Mouse (Mus musculus) MEL (cell line): ENCODE data around the gene Dclk3. TPM values are rescaled to one million over a fixed set of nuclear protein-coding genes. Genes with fewer than 3 reads are reported as not detected.

Source experiments
- DNase-seq: peaks from one replicate; pipeline ENCODE4 v3.0.0; 2011; ENCODE audit warnings: low read depth, low spot score
- H3K27ac ChIP-seq: 2 replicates; pipeline ENCODE4 v1.5.1; 2012; ENCODE audit warnings: low read depth, mild to moderate bottlenecking, control low read depth, low read length, moderate library complexity; ENCODE audit not compliant: control insufficient read depth
- H3K27me3 ChIP-seq, 2 experiments: fragments of 150-350 bp in 1 of 2; sonication (generic) in 1 of 2; 2 replicates each; pipeline ENCODE4 v1.6.1; 2012; ENCODE audit warnings: low read length in 2 of 2, mild to moderate bottlenecking in 2 of 2, improper control_type of control experiment in 1 of 2, moderate library complexity in 1 of 2; ENCODE audit not compliant: insufficient read depth in 2 of 2, control insufficient read depth in 1 of 2
- H3K36me3 ChIP-seq, 2 experiments: 2 replicates each; pipeline ENCODE4 v1.6.1; 2012 to 2014; ENCODE audit warnings: low read length in 2 of 2, improper control_type of control experiment in 1 of 2, inconsistent platforms in 1 of 2, mild to moderate bottlenecking in 1 of 2; ENCODE audit not compliant: insufficient read depth in 2 of 2, control insufficient read depth in 1 of 2
- H3K4me1 ChIP-seq, 2 experiments: fragments of 150-350 bp in 1 of 2; sonication (generic) in 1 of 2; 2 replicates each; pipeline ENCODE4 v1.6.1; 2012; ENCODE audit warnings: low read length in 2 of 2, improper control_type of control experiment in 1 of 2, mild to moderate bottlenecking in 1 of 2; ENCODE audit not compliant: insufficient read depth in 2 of 2, control insufficient read depth in 1 of 2
- H3K4me3 ChIP-seq, 2 experiments: fragments of 150-350 bp in 1 of 2; sonication (generic) in 1 of 2; 2 replicates each; pipeline ENCODE4 v1.5.1; 2012; ENCODE audit warnings: low read depth in 2 of 2, low read length in 2 of 2, mild to moderate bottlenecking in 2 of 2, moderate library complexity in 2 of 2, control low read depth in 1 of 2, improper control_type of control experiment in 1 of 2; ENCODE audit not compliant: control insufficient read depth in 1 of 2, insufficient read depth in 1 of 2
- H3K79me2 ChIP-seq: 2 replicates; pipeline ENCODE4 v1.6.1; 2012; ENCODE audit warnings: mild to moderate bottlenecking, low read length, moderate library complexity; ENCODE audit not compliant: control insufficient read depth, poor library complexity, insufficient read depth
- H3K9ac ChIP-seq: 2 replicates; pipeline ENCODE4 v1.6.1; 2012; ENCODE audit warnings: low read depth, mild to moderate bottlenecking, control low read depth, low read length, moderate library complexity; ENCODE audit not compliant: control insufficient read depth, poor library complexity, severe bottlenecking
- H3K9me3 ChIP-seq: fragments of 150-350 bp; sonication (generic); replicated peaks from 2 replicates; pipeline ENCODE4 v1.6.1; 2012; ENCODE audit warnings: mild to moderate bottlenecking, low read length, improper control_type of control experiment, moderate library complexity; ENCODE audit not compliant: insufficient read depth
- CTCF ChIP-seq, 3 experiments: IDR thresholded peaks in 2 of 3; conservative IDR thresholded peaks in 1 of 3; 2 replicates each; pipeline ENCODE4 v1.5.1; 2011 to 2012; ENCODE audit warnings: low read length in 3 of 3, low read depth in 2 of 3, mild to moderate bottlenecking in 2 of 3, improper control_type of control experiment in 1 of 3, inconsistent platforms in 1 of 3, mixed read lengths in 1 of 3, moderate library complexity in 1 of 3; ENCODE audit not compliant: control insufficient read depth in 1 of 3, insufficient read depth in 1 of 3, poor library complexity in 1 of 3, severe bottlenecking in 1 of 3
- E2F4 ChIP-seq: IDR thresholded peaks from 2 replicates; pipeline ENCODE4 v1.6.1; 2011; ENCODE audit warnings: low read depth, low read length, improper control_type of control experiment, borderline replicate concordance
- KAT2A ChIP-seq: conservative IDR thresholded peaks from 2 replicates; pipeline ENCODE4 v1.6.1; 2012; ENCODE audit warnings: low read depth, low read length, improper control_type of control experiment, inconsistent platforms
- MEF2A ChIP-seq: IDR thresholded peaks from 2 replicates; pipeline ENCODE4 v1.6.1; 2014; ENCODE audit warnings: low read depth, mild to moderate bottlenecking, inconsistent platforms, low read length, improper control_type of control experiment; ENCODE audit not compliant: poor library complexity, insufficient replicate concordance, severe bottlenecking; ENCODE audit errors: extremely low read depth
- POLR2A ChIP-seq, 2 experiments: IDR thresholded peaks; 2 replicates each; pipeline ENCODE4 v1.6.1; 2011 to 2012; ENCODE audit warnings: low read length in 2 of 2, mild to moderate bottlenecking in 2 of 2, control low read depth in 1 of 2, improper control_type of control experiment in 1 of 2, low read depth in 1 of 2, moderate library complexity in 1 of 2; ENCODE audit not compliant: control insufficient read depth in 1 of 2, insufficient read depth in 1 of 2, poor library complexity in 1 of 2
- RAD21 ChIP-seq: IDR thresholded peaks from 2 replicates; pipeline ENCODE4 v1.6.1; 2011; ENCODE audit warnings: mild to moderate bottlenecking, low read depth, low read length, improper control_type of control experiment
- TAL1 ChIP-seq: IDR thresholded peaks from 2 replicates; pipeline ENCODE4 v1.6.1; 2012; ENCODE audit warnings: mild to moderate bottlenecking, inconsistent platforms, low read length, moderate library complexity, mixed read lengths
- TCF12 ChIP-seq: IDR thresholded peaks from 2 replicates; pipeline ENCODE4 v1.6.1; 2014; ENCODE audit warnings: low read depth, mild to moderate bottlenecking, inconsistent platforms, low read length, improper control_type of control experiment, moderate library complexity
- USF1 ChIP-seq: IDR thresholded peaks from 2 replicates; pipeline ENCODE4 v1.6.1; 2014; ENCODE audit warnings: low read depth, mild to moderate bottlenecking, inconsistent platforms, low read length, improper control_type of control experiment, moderate library complexity
- USF2 ChIP-seq, 2 experiments: IDR thresholded peaks; 2 replicates each; pipeline ENCODE4 v1.6.1; 2011 to 2012; ENCODE audit warnings: improper control_type of control experiment in 2 of 2, low read length in 2 of 2, borderline replicate concordance in 1 of 2, inconsistent platforms in 1 of 2, low read depth in 1 of 2, mild to moderate bottlenecking in 1 of 2; ENCODE audit not compliant: insufficient read depth in 1 of 2
- ZMIZ1 ChIP-seq: IDR thresholded peaks from 2 replicates; pipeline ENCODE4 v1.6.1; 2012; ENCODE audit warnings: low read depth, mild to moderate bottlenecking, inconsistent platforms, low read length, improper control_type of control experiment, moderate library complexity
- polyA plus RNA-seq, 2 experiments: library from polyadenylated mRNA; stranded (reverse) in 1 of 2; unstranded in 1 of 2; fragments of >175 nt in 1 of 2; fragments of >200 nt in 1 of 2; gene quantifications; 2 replicates each; pipeline versions ENCODE4 v1.2.1 to v1.2.4; 2012; ENCODE audit warnings: low replicate concordance in 2 of 2, low read depth in 1 of 2; ENCODE audit not compliant: insufficient read length in 2 of 2, insufficient read depth in 1 of 2, missing spikeins in 1 of 2
- total RNA-seq: library from RNA; depleted of rRNA; stranded (reverse); fragments of 300-350 nt; gene quantifications from 2 replicates; pipeline ENCODE4 v1.2.3, GENCODE M21; 2012

The Dclk3 gene
- total and polyA plus RNA-seq, 3 experiments = not detected

GRCm38 (mm10) chr9:111425113-111425512 lies 13.8 kb upstream of the Dclk3 start:
- H3K4me1 ChIP-seq = no peaks in the 10 kb centered on the region
- H3K9ac ChIP-seq = no peak overlapping the region
- no peaks in the 10 kb centered on the region for H3K79me2 ChIP-seq
- DNase-seq = no peak
- H3K27ac ChIP-seq = no peak overlapping the region
- H3K27me3 ChIP-seq = no peaks in the 10 kb centered on the region
- TF ChIP-seq KAT2A (no peak), TAL1 (no peak), MEF2A (no peak), E2F4 (no peak), USF2 (IDR thresholded peaks at IDR 0.05; ENCODE audit: borderline replicate concordance in 1 of 2, insufficient read depth in 1 of 2, low read depth in 1 of 2, low read length in 2 of 2) (no peak), TCF12 (no peak)
- no peaks in the 10 kb centered on the region for H3K9me3 ChIP-seq
- no peaks in the 10 kb centered on the region for H3K36me3 ChIP-seq
- no peak overlapping the region for H3K4me3 ChIP-seq

- TF ChIP-seq ZMIZ1 (no peak), RAD21 (no peak), MEF2A (no peak), POLR2A (IDR thresholded peaks at IDR 0.05; ENCODE audit: control insufficient read depth in 1 of 2, insufficient read depth in 1 of 2, low read depth in 1 of 2, low read length in 2 of 2, poor library complexity in 1 of 2) (no peak), USF1 (no peak)
Measured at GRCm38 (mm10) chr9:111425952-111426351, 12.9 kb upstream of the Dclk3 start.

GRCm38 (mm10) chr9:111427891-111428555 lies 10.9 kb upstream of the Dclk3 start:
- no peaks in the 10 kb centered on the region for H3K79me2 ChIP-seq
- H3K27ac ChIP-seq = no peak overlapping the region
- no peak overlapping the region for H3K4me3 ChIP-seq
- H3K4me1 ChIP-seq = no peaks in the 10 kb centered on the region
- no peak for DNase-seq
- no peaks in the 10 kb centered on the region for H3K36me3 ChIP-seq
- H3K27me3 ChIP-seq = no peaks in the 10 kb centered on the region
- no peak for TF ChIP-seq CTCF (IDR thresholded peaks at IDR 0.05 in 2 of 3, conservative IDR thresholded peaks at IDR 0.05 in 1 of 3; ENCODE audit: control insufficient read depth in 1 of 3, insufficient read depth in 1 of 3, low read depth in 2 of 3, low read length in 3 of 3, poor library complexity in 1 of 3, severe bottlenecking in 1 of 3)
- TF ChIP-seq, all 39 proteins: peak for 0
- Histone ChIP-seq H3K9me3 (no peaks in the 10 kb centered on the region), H3K9ac (no peak overlapping the region)

More at GRCm38 (mm10) chr9:111425952-111426351, 12.9 kb upstream of the Dclk3 start:
- no peaks in the 10 kb centered on the region for H3K36me3 ChIP-seq
- H3K9me3 ChIP-seq = no peaks in the 10 kb centered on the region
- H3K79me2 ChIP-seq = no peaks in the 10 kb centered on the region
- no peak overlapping the region for H3K4me3 ChIP-seq
- H3K27ac ChIP-seq = no peak overlapping the region
- no peaks in the 10 kb centered on the region for H3K4me1 ChIP-seq
- H3K27me3 ChIP-seq = no peaks in the 10 kb centered on the region
- no peak overlapping the region for H3K9ac ChIP-seq
- DNase-seq = no peak
